Mouse (Mus musculus) MEL (cell line): ENCODE measurements around the gene Pigx. TPM values are rescaled to one million over a fixed set of nuclear protein-coding genes. Genes with fewer than 3 reads are reported as not detected.

ENCODE experiments used
- DNase-seq: peaks from one replicate; pipeline ENCODE4 v3.0.0; 2011; ENCODE audit warnings: low read depth, low spot score
- H3K27ac ChIP-seq: 2 replicates; pipeline ENCODE4 v1.5.1; 2012; ENCODE audit warnings: low read depth, mild to moderate bottlenecking, control low read depth, low read length, moderate library complexity; ENCODE audit not compliant: control insufficient read depth
- H3K27me3 ChIP-seq, 2 experiments: fragments of 150-350 bp in 1 of 2; sonication (generic) in 1 of 2; 2 replicates each; pipeline ENCODE4 v1.6.1; 2012; ENCODE audit warnings: low read length in 2 of 2, mild to moderate bottlenecking in 2 of 2, improper control_type of control experiment in 1 of 2, moderate library complexity in 1 of 2; ENCODE audit not compliant: insufficient read depth in 2 of 2, control insufficient read depth in 1 of 2
- H3K36me3 ChIP-seq, 2 experiments: 2 replicates each; pipeline ENCODE4 v1.6.1; 2012 to 2014; ENCODE audit warnings: low read length in 2 of 2, improper control_type of control experiment in 1 of 2, inconsistent platforms in 1 of 2, mild to moderate bottlenecking in 1 of 2; ENCODE audit not compliant: insufficient read depth in 2 of 2, control insufficient read depth in 1 of 2
- H3K4me1 ChIP-seq, 2 experiments: fragments of 150-350 bp in 1 of 2; sonication (generic) in 1 of 2; 2 replicates each; pipeline ENCODE4 v1.6.1; 2012; ENCODE audit warnings: low read length in 2 of 2, improper control_type of control experiment in 1 of 2, mild to moderate bottlenecking in 1 of 2; ENCODE audit not compliant: insufficient read depth in 2 of 2, control insufficient read depth in 1 of 2
- H3K4me3 ChIP-seq, 2 experiments: fragments of 150-350 bp in 1 of 2; sonication (generic) in 1 of 2; 2 replicates each; pipeline ENCODE4 v1.5.1; 2012; ENCODE audit warnings: low read depth in 2 of 2, low read length in 2 of 2, mild to moderate bottlenecking in 2 of 2, moderate library complexity in 2 of 2, control low read depth in 1 of 2, improper control_type of control experiment in 1 of 2; ENCODE audit not compliant: control insufficient read depth in 1 of 2, insufficient read depth in 1 of 2
- H3K79me2 ChIP-seq: 2 replicates; pipeline ENCODE4 v1.6.1; 2012; ENCODE audit warnings: mild to moderate bottlenecking, low read length, moderate library complexity; ENCODE audit not compliant: control insufficient read depth, poor library complexity, insufficient read depth
- H3K9ac ChIP-seq: 2 replicates; pipeline ENCODE4 v1.6.1; 2012; ENCODE audit warnings: low read depth, mild to moderate bottlenecking, control low read depth, low read length, moderate library complexity; ENCODE audit not compliant: control insufficient read depth, poor library complexity, severe bottlenecking
- H3K9me3 ChIP-seq: fragments of 150-350 bp; sonication (generic); replicated peaks from 2 replicates; pipeline ENCODE4 v1.6.1; 2012; ENCODE audit warnings: mild to moderate bottlenecking, low read length, improper control_type of control experiment, moderate library complexity; ENCODE audit not compliant: insufficient read depth
- BHLHE40 ChIP-seq: IDR thresholded peaks from 2 replicates; pipeline ENCODE4 v1.6.1; 2012; ENCODE audit warnings: low read depth, mild to moderate bottlenecking, inconsistent platforms, low read length, improper control_type of control experiment, borderline replicate concordance
- CHD1 ChIP-seq: IDR thresholded peaks from 2 replicates; pipeline ENCODE4 v1.6.1; 2012; ENCODE audit warnings: low read depth, mild to moderate bottlenecking, inconsistent platforms, low read length, improper control_type of control experiment
- CHD2 ChIP-seq: IDR thresholded peaks from 2 replicates; pipeline ENCODE4 v1.6.1; 2011; ENCODE audit warnings: low read length, improper control_type of control experiment
- E2F4 ChIP-seq: IDR thresholded peaks from 2 replicates; pipeline ENCODE4 v1.6.1; 2011; ENCODE audit warnings: low read depth, low read length, improper control_type of control experiment, borderline replicate concordance
- ELF1 ChIP-seq: IDR thresholded peaks from 2 replicates; pipeline ENCODE4 v1.6.1; 2014; ENCODE audit warnings: low read depth, mild to moderate bottlenecking, inconsistent platforms, low read length, improper control_type of control experiment, moderate library complexity
- EP300 ChIP-seq, 2 experiments: IDR thresholded peaks; 2 replicates each; pipeline ENCODE4 v1.6.1; 2011; ENCODE audit warnings: improper control_type of control experiment in 2 of 2, low read length in 2 of 2, low read depth in 1 of 2, mild to moderate bottlenecking in 1 of 2
- ETS1 ChIP-seq: IDR thresholded peaks from 2 replicates; pipeline ENCODE4 v1.6.1; 2012; ENCODE audit warnings: low read depth, mild to moderate bottlenecking, inconsistent platforms, low read length, improper control_type of control experiment, moderate library complexity
- GABPA ChIP-seq: IDR thresholded peaks from 2 replicates; pipeline ENCODE4 v1.6.1; 2012; ENCODE audit warnings: low read depth, mild to moderate bottlenecking, inconsistent platforms, low read length, improper control_type of control experiment, moderate library complexity
- GATA1 ChIP-seq: IDR thresholded peaks from 2 replicates; pipeline ENCODE4 v1.6.1; 2011; ENCODE audit warnings: low read depth, low read length, improper control_type of control experiment
- HCFC1 ChIP-seq: IDR thresholded peaks from 2 replicates; pipeline ENCODE4 v1.6.1; 2012; ENCODE audit warnings: low read depth, mild to moderate bottlenecking, inconsistent platforms, low read length, improper control_type of control experiment, moderate library complexity
- JUND ChIP-seq: IDR thresholded peaks from 2 replicates; pipeline ENCODE4 v1.6.1; 2011; ENCODE audit warnings: low read depth, mild to moderate bottlenecking, improper control_type of control experiment, low read length
- MAFK ChIP-seq: IDR thresholded peaks from 2 replicates; pipeline ENCODE4 v1.6.1; 2011; ENCODE audit warnings: low read depth, mild to moderate bottlenecking, low read length, improper control_type of control experiment, borderline replicate concordance
- MAX ChIP-seq: IDR thresholded peaks from 2 replicates; pipeline ENCODE4 v1.6.1; 2011; ENCODE audit warnings: low read length, improper control_type of control experiment
- MAZ ChIP-seq: IDR thresholded peaks from 2 replicates; pipeline ENCODE4 v1.6.1; 2012; ENCODE audit warnings: low read depth, mild to moderate bottlenecking, inconsistent platforms, low read length, improper control_type of control experiment
- MXI1 ChIP-seq: IDR thresholded peaks from 2 replicates; pipeline ENCODE4 v1.6.1; 2011; ENCODE audit warnings: mild to moderate bottlenecking, low read depth, low read length, improper control_type of control experiment
- MYB ChIP-seq: IDR thresholded peaks from 2 replicates; pipeline ENCODE4 v1.6.1; 2011; ENCODE audit warnings: mild to moderate bottlenecking, low read depth, low read length, improper control_type of control experiment
- MYC ChIP-seq: IDR thresholded peaks from 2 replicates; pipeline ENCODE4 v1.6.1; 2011; ENCODE audit warnings: low read depth, mild to moderate bottlenecking, low read length, improper control_type of control experiment, moderate library complexity
- NELFE ChIP-seq: IDR thresholded peaks from 2 replicates; pipeline ENCODE4 v1.6.1; 2011; ENCODE audit warnings: low read depth, low read length, improper control_type of control experiment
- NRF1 ChIP-seq: IDR thresholded peaks from 2 replicates; pipeline ENCODE4 v1.6.1; 2014; ENCODE audit warnings: low read depth, mild to moderate bottlenecking, inconsistent platforms, low read length, improper control_type of control experiment, moderate library complexity; ENCODE audit not compliant: poor library complexity, insufficient read depth, severe bottlenecking
- POLR2A ChIP-seq, 2 experiments: IDR thresholded peaks; 2 replicates each; pipeline ENCODE4 v1.6.1; 2011 to 2012; ENCODE audit warnings: low read length in 2 of 2, mild to moderate bottlenecking in 2 of 2, control low read depth in 1 of 2, improper control_type of control experiment in 1 of 2, low read depth in 1 of 2, moderate library complexity in 1 of 2; ENCODE audit not compliant: control insufficient read depth in 1 of 2, insufficient read depth in 1 of 2, poor library complexity in 1 of 2
- POLR2AphosphoS5 ChIP-seq: IDR thresholded peaks from 2 replicates; pipeline ENCODE4 v1.6.1; 2012; ENCODE audit warnings: low read depth, borderline replicate concordance, mild to moderate bottlenecking, inconsistent platforms, low read length, moderate library complexity, mixed read lengths
- RAD21 ChIP-seq: IDR thresholded peaks from 2 replicates; pipeline ENCODE4 v1.6.1; 2011; ENCODE audit warnings: mild to moderate bottlenecking, low read depth, low read length, improper control_type of control experiment
- RCOR1 ChIP-seq: IDR thresholded peaks from 2 replicates; pipeline ENCODE4 v1.6.1; 2012; ENCODE audit warnings: low read depth, mild to moderate bottlenecking, inconsistent platforms, low read length, improper control_type of control experiment
- SIN3A ChIP-seq: IDR thresholded peaks from 2 replicates; pipeline ENCODE4 v1.6.1; 2012; ENCODE audit warnings: low read length, improper control_type of control experiment, inconsistent platforms
- SMC3 ChIP-seq: IDR thresholded peaks from 2 replicates; pipeline ENCODE4 v1.6.1; 2011; ENCODE audit warnings: low read depth, low read length, improper control_type of control experiment
- TAL1 ChIP-seq: IDR thresholded peaks from 2 replicates; pipeline ENCODE4 v1.6.1; 2012; ENCODE audit warnings: mild to moderate bottlenecking, inconsistent platforms, low read length, moderate library complexity, mixed read lengths
- TBP ChIP-seq: IDR thresholded peaks from 2 replicates; pipeline ENCODE4 v1.8.0; 2011; ENCODE audit warnings: low read depth, low read length, improper control_type of control experiment
- TCF12 ChIP-seq: IDR thresholded peaks from 2 replicates; pipeline ENCODE4 v1.6.1; 2014; ENCODE audit warnings: low read depth, mild to moderate bottlenecking, inconsistent platforms, low read length, improper control_type of control experiment, moderate library complexity
- USF1 ChIP-seq: IDR thresholded peaks from 2 replicates; pipeline ENCODE4 v1.6.1; 2014; ENCODE audit warnings: low read depth, mild to moderate bottlenecking, inconsistent platforms, low read length, improper control_type of control experiment, moderate library complexity
- ZC3H11A ChIP-seq: IDR thresholded peaks from 2 replicates; pipeline ENCODE4 v1.6.1; 2012; ENCODE audit warnings: low read depth, mild to moderate bottlenecking, inconsistent platforms, low read length, improper control_type of control experiment
- ZKSCAN1 ChIP-seq: IDR thresholded peaks from 2 replicates; pipeline ENCODE4 v1.6.1; 2012; ENCODE audit warnings: low read depth, mild to moderate bottlenecking, inconsistent platforms, low read length, improper control_type of control experiment, moderate library complexity
- ZMIZ1 ChIP-seq: IDR thresholded peaks from 2 replicates; pipeline ENCODE4 v1.6.1; 2012; ENCODE audit warnings: low read depth, mild to moderate bottlenecking, inconsistent platforms, low read length, improper control_type of control experiment, moderate library complexity
- ZNF384 ChIP-seq: IDR thresholded peaks from 2 replicates; pipeline ENCODE4 v1.6.1; 2012; ENCODE audit warnings: low read depth, mild to moderate bottlenecking, inconsistent platforms, low read length, improper control_type of control experiment
- polyA plus RNA-seq, 2 experiments: library from polyadenylated mRNA; stranded (reverse) in 1 of 2; unstranded in 1 of 2; fragments of >175 nt in 1 of 2; fragments of >200 nt in 1 of 2; gene quantifications; 2 replicates each; pipeline versions ENCODE4 v1.2.1 to v1.2.4; 2012; ENCODE audit warnings: low replicate concordance in 2 of 2, low read depth in 1 of 2; ENCODE audit not compliant: insufficient read length in 2 of 2, insufficient read depth in 1 of 2, missing spikeins in 1 of 2
- total RNA-seq: library from RNA; depleted of rRNA; stranded (reverse); fragments of 300-350 nt; gene quantifications from 2 replicates; pipeline ENCODE4 v1.2.3, GENCODE M21; 2012

Pigx gene
- total and polyA plus RNA-seq, 3 experiments = 22.3 to 29.5 TPM; not detected in 1

DNA sequence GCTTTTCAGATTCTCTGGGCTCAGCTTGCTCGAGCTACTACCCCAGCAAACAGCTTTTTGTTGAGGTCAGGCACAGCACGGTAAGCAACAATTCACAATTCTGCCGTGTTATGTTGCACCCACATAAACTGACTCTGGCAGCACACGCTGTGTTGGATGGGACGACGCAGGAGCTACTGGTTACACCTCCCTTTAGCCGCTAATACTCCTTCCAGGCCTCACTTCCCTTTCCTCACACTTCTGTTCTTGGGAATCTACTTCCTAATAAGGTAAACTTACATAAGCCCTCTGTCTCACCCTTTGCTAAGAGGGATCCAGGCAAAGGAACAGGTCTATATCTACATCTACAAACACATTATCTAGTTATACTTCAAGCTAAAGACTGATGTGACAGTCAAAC is 35.6 kb downstream of the Pigx start:
- no peaks in the 10 kb centered on the region for H3K9me3 ChIP-seq
- DNase-seq = no peak
- H3K27me3 ChIP-seq = no peaks in the 10 kb centered on the region
- TF ChIP-seq MAZ = no peak
- no peak overlapping the region for H3K9ac ChIP-seq
- peaks cover 72% of the 10 kb centered on the region for H3K79me2 ChIP-seq
- H3K4me1 ChIP-seq = peaks cover 29 to 42% of the 10 kb centered on the region in 2 experiments
- peaks cover 0 to 58% of the 10 kb centered on the region in 2 experiments for H3K36me3 ChIP-seq
- H3K4me3 ChIP-seq = no peak overlapping the region
- H3K27ac ChIP-seq = no peak overlapping the region

GRCm38 (mm10) chr16:32062226-32062625 is 37.3 kb downstream of the Pigx start:
- Histone ChIP-seq H3K9ac (peak overlapping the region; percentile 38), H3K4me1 (peaks cover 25 to 39% of the 10 kb centered on the region in 2 experiments), H3K36me3 (peaks cover 0 to 52% of the 10 kb centered on the region in 2 experiments), H3K27ac (peak overlapping the region; percentile 79), H3K27me3 (no peaks in the 10 kb centered on the region), H3K79me2 (peaks cover 71% of the 10 kb centered on the region), H3K4me3 (0 out of 4 replicates have a peak overlapping the region, but pooled peaks of 1 of the 2 experiments have one; percentile 6), H3K9me3 (no peaks in the 10 kb centered on the region)
- peak; percentile 48 for DNase-seq
- TF ChIP-seq TBP (0 out of 2 replicates have a peak, but pooled peaks have one; percentile 23), SIN3A (peak; percentile 43; the same call in 1 of the 2 replicates), ZKSCAN1 (no peak), ETS1 (peak; percentile 76), POLR2AphosphoS5 (no peak), POLR2A (IDR thresholded peaks at IDR 0.05; ENCODE audit: control insufficient read depth in 1 of 2, insufficient read depth in 1 of 2, low read depth in 1 of 2, low read length in 2 of 2, poor library complexity in 1 of 2) (no peak), RCOR1 (peak; percentile 42; the same call in 1 of the 2 replicates), JUND (no peak), MAZ (no peak), RAD21 (no peak), ZMIZ1 (no peak), ZC3H11A (no peak), MYB (no peak), HCFC1 (no peak), MYC (no peak), E2F4 (no peak), GABPA (no peak), NELFE (no peak), MAFK (no peak), MXI1 (no peak), TCF12 (0 out of 2 replicates have a peak, but pooled peaks have one; percentile 18), GATA1 (peak; percentile 89), MAX (no peak), CHD1 (no peak), SMC3 (no peak), BHLHE40 (no peak), NRF1 (no peak), CHD2 (0 out of 2 replicates have a peak, but pooled peaks have one; percentile 28), EP300 (IDR thresholded peaks at IDR 0.05; ENCODE audit: low read depth in 1 of 2, low read length in 2 of 2) (peak; percentile 61 to 76; a peak in 3 of 4 replicates), ZNF384 (0 out of 2 replicates have a peak, but pooled peaks have one; percentile 34), ELF1 (no peak), USF1 (no peak), TAL1 (no peak)
